Mouse (Mus musculus): Measurements from ENCODE around the gene Ssc5d. TPM values are rescaled to one million over a fixed set of nuclear protein-coding genes. Genes with fewer than 3 reads are reported as not detected.
A peak's percentile ranks its signal among the peaks of the same experiment; 100 is the strongest.

Ssc5d gene
- polyA plus RNA-seq, 1 experiment from 2014 or later = 0.82 TPM

DNA sequence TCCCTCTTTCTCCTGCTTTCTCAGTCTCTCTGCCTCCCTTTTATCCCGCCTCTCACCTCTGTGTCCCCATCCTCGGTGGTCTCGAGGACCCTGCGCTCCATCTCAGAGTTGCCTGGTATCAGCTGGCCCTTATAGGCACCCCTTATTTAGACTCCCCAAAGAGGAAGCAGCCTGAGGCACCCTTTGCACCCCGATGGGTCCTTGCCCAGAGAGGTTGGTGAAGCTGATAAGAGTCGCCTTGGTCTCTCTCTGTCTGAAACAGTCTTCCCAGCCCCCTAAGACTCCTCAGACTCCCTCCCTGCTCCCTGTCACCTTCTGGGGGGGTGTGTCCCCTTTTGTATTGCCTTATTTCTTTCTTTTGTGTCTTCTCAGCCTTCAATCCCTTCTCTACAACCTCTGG, 45.5 kb downstream of the Ssc5d start, which contains the start of gene Sbk3:
Sbk3 (minus strand) TSS at position 101 of the 400 bp plus-strand sequence.
- no peak for ATAC-seq (replicated peaks; ENCODE audit: low FRiP score)
- DNase-seq (ENCODE audit: low spot score) = no peak
- Histone ChIP-seq H3K27ac (ENCODE audit: low read depth, low read length) (no peak within 1 kb of the TSS), H3K4me3 (ENCODE audit: low read depth, low read length) (no peak within 1 kb of the TSS), H3K9me3 (ENCODE audit: control insufficient read depth, low read length) (no peaks in the 10 kb centered on the region), H3K36me3 (ENCODE audit: control insufficient read depth, insufficient read depth, low read length) (no peaks in the 10 kb centered on the region), H3K4me2 (no peak within 1 kb of the TSS), H3K9ac (ENCODE audit: low read depth, low read length) (no peak within 1 kb of the TSS), H3K27me3 (replicated peaks; ENCODE audit: control insufficient read depth, insufficient read depth, low read length) (no peaks in the 10 kb centered on the region; the same call in 1 of the 2 replicates), H3K4me1 (replicated peaks; ENCODE audit: control insufficient read depth, insufficient read depth, low read length) (no peaks in the 10 kb centered on the region)
- 38% methylated on average over 6 of the region's 6 CpGs for WGBS

DNA sequence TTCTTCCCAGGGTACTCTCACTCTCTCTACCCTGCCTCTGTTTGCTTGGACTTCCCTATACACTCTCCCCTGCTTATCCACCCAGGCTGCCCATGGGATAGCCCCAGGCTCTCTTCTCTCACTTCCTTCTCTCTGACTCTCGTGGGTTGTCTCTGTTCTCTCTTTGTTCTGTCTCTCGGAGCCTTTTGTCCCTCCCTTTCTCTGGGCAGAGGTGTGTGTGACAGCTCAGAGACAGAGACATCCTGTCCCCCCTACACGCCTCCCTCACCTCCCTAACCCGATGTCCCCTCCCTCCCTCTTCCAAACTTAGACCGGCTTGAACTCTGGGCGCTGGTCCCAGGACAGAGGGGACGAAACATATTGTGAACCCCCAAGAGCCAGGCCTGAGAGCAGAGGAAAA, 46.1 kb downstream of the Ssc5d start:
- 35% methylated on average over 7 of the region's 7 CpGs for WGBS
- Histone ChIP-seq H3K27me3 (replicated peaks; ENCODE audit: control insufficient read depth, insufficient read depth, low read length) (no peaks in the 10 kb centered on the region; the same call in 1 of the 2 replicates), H3K36me3 (ENCODE audit: control insufficient read depth, insufficient read depth, low read length) (no peaks in the 10 kb centered on the region), H3K9me3 (ENCODE audit: control insufficient read depth, low read length) (no peaks in the 10 kb centered on the region), H3K4me3 (ENCODE audit: low read depth, low read length) (no peak overlapping the region), H3K4me2 (no peak overlapping the region), H3K9ac (ENCODE audit: low read depth, low read length) (no peak overlapping the region), H3K4me1 (replicated peaks; ENCODE audit: control insufficient read depth, insufficient read depth, low read length) (no peaks in the 10 kb centered on the region), H3K27ac (ENCODE audit: low read depth, low read length) (no peak overlapping the region)
- ATAC-seq (replicated peaks; ENCODE audit: low FRiP score) (no peak), DNase-seq (ENCODE audit: low spot score) (no peak)

DNA sequence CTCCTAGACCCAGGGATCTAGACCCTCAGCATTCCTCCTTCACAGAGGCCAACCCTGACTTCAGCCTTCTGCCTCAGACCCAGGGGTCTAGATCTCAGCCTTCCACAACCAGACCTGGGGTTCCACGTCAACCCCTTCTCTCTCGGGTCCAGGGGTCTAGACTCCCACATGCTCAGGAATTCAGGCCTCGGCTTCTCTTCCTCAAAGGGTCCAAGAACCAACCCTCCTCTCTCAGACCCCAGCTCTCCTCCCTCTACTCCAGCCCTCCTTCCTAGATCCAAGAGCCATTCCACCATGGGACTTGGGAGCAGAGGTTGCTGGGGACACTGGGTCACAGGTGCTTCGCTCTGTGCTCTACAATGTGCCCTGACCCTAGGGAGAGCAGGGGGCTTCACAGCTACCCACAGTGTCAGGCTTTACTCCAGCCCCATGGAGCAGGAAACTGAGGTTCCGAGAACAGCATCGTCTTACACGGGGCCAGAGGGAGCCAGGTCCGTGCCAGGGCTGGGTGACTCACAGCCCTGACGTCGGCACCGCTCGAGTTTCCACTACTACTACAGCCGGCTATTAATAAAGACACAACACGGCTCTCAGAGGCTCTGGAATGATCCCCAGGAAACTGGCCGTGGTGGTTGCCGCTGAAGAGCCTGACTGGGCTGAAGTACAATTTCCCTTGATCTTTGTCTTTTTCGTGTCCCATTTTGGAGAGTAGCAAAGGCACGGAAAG, 46.9 kb downstream of the Ssc5d start:
- Histone ChIP-seq H3K4me2 (no peak overlapping the region), H3K4me1 (replicated peaks; ENCODE audit: control insufficient read depth, insufficient read depth, low read length) (no peaks in the 10 kb centered on the region), H3K4me3 (ENCODE audit: low read depth, low read length) (no peak overlapping the region), H3K27me3 (replicated peaks; ENCODE audit: control insufficient read depth, insufficient read depth, low read length) (no peaks in the 10 kb centered on the region; the same call in 1 of the 2 replicates), H3K9ac (ENCODE audit: low read depth, low read length) (no peak overlapping the region), H3K27ac (ENCODE audit: low read depth, low read length) (no peak overlapping the region), H3K9me3 (ENCODE audit: control insufficient read depth, low read length) (no peaks in the 10 kb centered on the region), H3K36me3 (ENCODE audit: control insufficient read depth, insufficient read depth, low read length) (no peaks in the 10 kb centered on the region)
- WGBS = 56% methylated on average over 18 of the region's 18 CpGs
- ATAC-seq (replicated peaks; ENCODE audit: low FRiP score) (no peak), DNase-seq (ENCODE audit: low spot score) (no peak)

DNA sequence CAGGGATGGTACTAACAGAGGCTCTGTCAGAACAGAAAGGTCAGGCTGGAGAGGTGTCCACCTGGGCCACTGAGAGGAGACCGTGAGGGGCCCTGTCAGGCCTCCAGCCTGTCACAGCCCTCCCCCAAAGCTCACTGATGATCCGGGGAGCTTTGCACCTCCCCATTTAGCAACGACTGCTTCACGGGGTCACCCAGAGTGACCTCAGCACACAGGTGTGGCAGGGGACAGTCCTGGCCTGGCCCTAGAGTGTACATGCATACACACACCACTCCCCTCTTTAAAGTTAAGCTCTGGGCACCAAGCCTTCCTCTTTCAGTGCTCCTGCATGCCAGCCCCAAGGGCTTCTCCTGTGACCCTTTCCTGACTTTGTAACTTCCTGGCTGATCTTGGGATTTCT, 49.9 kb downstream of the Ssc5d start:
- Histone ChIP-seq H3K4me3 (ENCODE audit: low read depth, low read length) (no peak overlapping the region), H3K4me2 (no peak overlapping the region), H3K36me3 (ENCODE audit: control insufficient read depth, insufficient read depth, low read length) (no peaks in the 10 kb centered on the region), H3K27me3 (replicated peaks; ENCODE audit: control insufficient read depth, insufficient read depth, low read length) (no peaks in the 10 kb centered on the region; the same call in 1 of the 2 replicates), H3K27ac (ENCODE audit: low read depth, low read length) (no peak overlapping the region), H3K9me3 (ENCODE audit: control insufficient read depth, low read length) (no peaks in the 10 kb centered on the region), H3K9ac (ENCODE audit: low read depth, low read length) (no peak overlapping the region), H3K4me1 (replicated peaks; ENCODE audit: control insufficient read depth, insufficient read depth, low read length) (no peaks in the 10 kb centered on the region)
- DNase-seq (ENCODE audit: low spot score) = no peak
- WGBS = 46% methylated on average over 4 of the region's 4 CpGs
- 0 out of 2 replicates have a peak, but pooled peaks have one; percentile 39 for ATAC-seq (replicated peaks; ENCODE audit: low FRiP score)

DNA sequence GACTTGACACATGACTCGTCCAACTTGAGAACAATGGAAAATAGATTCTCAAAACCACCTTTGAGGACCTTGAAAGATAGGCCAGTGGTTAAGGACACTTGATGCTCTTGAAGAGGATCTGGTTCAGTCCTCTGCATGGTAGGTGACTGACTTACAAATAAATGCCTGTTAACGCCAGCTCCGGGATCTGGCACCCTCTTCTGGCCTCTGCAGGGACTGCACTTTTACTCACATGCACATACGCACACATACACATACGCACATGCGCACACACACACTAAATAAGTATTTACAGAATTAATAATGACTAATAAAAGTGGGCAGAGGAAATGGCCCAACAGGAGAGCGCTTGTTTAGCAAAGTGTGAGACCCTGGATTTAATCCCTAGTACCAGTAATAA, 51.2 kb downstream of the Ssc5d start:
- Histone ChIP-seq H3K36me3 (ENCODE audit: control insufficient read depth, insufficient read depth, low read length) (no peaks in the 10 kb centered on the region), H3K4me1 (replicated peaks; ENCODE audit: control insufficient read depth, insufficient read depth, low read length) (no peaks in the 10 kb centered on the region), H3K27ac (ENCODE audit: low read depth, low read length) (no peak overlapping the region), H3K9ac (ENCODE audit: low read depth, low read length) (no peak overlapping the region), H3K4me2 (no peak overlapping the region), H3K4me3 (ENCODE audit: low read depth, low read length) (no peak overlapping the region), H3K9me3 (ENCODE audit: control insufficient read depth, low read length) (no peaks in the 10 kb centered on the region), H3K27me3 (replicated peaks; ENCODE audit: control insufficient read depth, insufficient read depth, low read length) (no peaks in the 10 kb centered on the region)
- 84% methylated on average over 7 of the region's 7 CpGs for WGBS
- ATAC-seq (replicated peaks; ENCODE audit: low FRiP score) (no peak), DNase-seq (ENCODE audit: low spot score) (no peak)

DNA sequence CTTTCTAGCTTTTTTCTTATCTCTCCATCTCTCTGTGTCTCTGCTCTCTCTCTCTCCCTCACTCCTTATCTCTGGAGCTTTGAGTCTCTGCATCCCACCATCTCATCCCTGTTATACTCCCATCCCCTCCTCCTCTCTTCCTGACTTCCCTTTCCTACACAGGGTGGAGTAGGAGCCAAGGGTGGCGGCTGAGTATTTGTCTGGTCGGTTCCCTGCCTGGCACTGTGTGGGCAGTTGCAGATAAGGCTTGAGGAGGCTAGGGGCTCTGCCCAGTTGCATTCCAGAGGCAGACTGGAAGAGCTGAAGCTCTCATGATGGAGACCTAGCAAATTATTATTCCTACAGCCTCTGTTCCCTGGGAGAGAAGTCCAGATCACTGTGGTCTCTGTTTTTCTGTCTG, 62.7 kb downstream of the Ssc5d start:
- Histone ChIP-seq H3K4me1 (replicated peaks; ENCODE audit: control insufficient read depth, insufficient read depth, low read length) (no peaks in the 10 kb centered on the region), H3K9me3 (ENCODE audit: control insufficient read depth, low read length) (no peaks in the 10 kb centered on the region), H3K4me3 (ENCODE audit: low read depth, low read length) (no peak overlapping the region), H3K4me2 (no peak overlapping the region), H3K27ac (ENCODE audit: low read depth, low read length) (no peak overlapping the region), H3K9ac (ENCODE audit: low read depth, low read length) (no peak overlapping the region), H3K27me3 (replicated peaks; ENCODE audit: control insufficient read depth, insufficient read depth, low read length) (peaks cover 15% of the 10 kb centered on the region), H3K36me3 (ENCODE audit: control insufficient read depth, insufficient read depth, low read length) (peaks cover 4% of the 10 kb centered on the region; the same call in 1 of the 2 replicates)
- 47% methylated on average over 2 of the region's 2 CpGs for WGBS
- DNase-seq (ENCODE audit: low spot score) = no peak
- no peak for ATAC-seq (replicated peaks; ENCODE audit: low FRiP score)

DNA sequence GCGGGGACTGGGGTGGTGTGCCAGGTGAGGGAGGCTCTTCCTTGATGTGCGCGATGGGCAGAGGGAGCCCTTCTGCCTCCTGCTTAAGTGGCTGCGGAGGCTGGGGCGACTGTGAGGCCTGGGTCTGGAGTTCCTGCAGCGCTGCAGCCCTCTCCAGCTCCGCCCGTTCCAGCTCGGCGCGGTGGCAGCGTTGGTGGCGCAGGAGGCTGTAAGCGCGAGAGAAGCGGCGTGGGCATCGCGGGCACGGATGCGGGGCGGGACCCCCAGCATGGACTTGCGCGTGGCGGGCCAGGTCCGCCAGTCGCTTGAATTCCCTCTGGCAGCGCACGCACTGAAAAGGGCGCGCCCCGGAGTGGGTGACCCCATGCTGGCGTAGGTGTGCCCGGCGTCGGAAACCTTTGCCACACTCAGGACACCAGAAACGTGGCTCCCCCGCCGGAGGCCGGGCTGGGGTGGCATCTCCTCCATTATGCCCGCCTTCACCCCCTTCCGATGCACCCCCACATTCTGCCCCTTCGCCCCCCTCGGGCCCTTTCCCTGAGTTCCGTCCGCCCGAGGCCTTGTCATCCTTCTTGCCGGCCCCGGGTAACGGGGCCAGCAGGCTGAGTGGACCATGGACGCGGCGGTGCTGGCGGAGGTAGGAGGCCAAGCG, 67.9 kb downstream of the Ssc5d start:
- Histone ChIP-seq H3K27ac (ENCODE audit: low read depth, low read length) (no peak overlapping the region), H3K4me2 (no peak overlapping the region; the same call in 1 of the 2 replicates), H3K9me3 (ENCODE audit: control insufficient read depth, low read length) (no peaks in the 10 kb centered on the region), H3K27me3 (replicated peaks; ENCODE audit: control insufficient read depth, insufficient read depth, low read length) (peaks cover 46% of the 10 kb centered on the region), H3K9ac (ENCODE audit: low read depth, low read length) (no peak overlapping the region), H3K4me1 (replicated peaks; ENCODE audit: control insufficient read depth, insufficient read depth, low read length) (peaks cover 5% of the 10 kb centered on the region; the same call in 1 of the 2 replicates), H3K4me3 (ENCODE audit: low read depth, low read length) (no peak overlapping the region), H3K36me3 (ENCODE audit: control insufficient read depth, insufficient read depth, low read length) (peaks cover 5% of the 10 kb centered on the region; the same call in 1 of the 2 replicates)
- no peak for DNase-seq (ENCODE audit: low spot score)
- WGBS = 33% methylated on average over 55 of the region's 55 CpGs
- ATAC-seq (replicated peaks; ENCODE audit: low FRiP score) = no peak

DNA sequence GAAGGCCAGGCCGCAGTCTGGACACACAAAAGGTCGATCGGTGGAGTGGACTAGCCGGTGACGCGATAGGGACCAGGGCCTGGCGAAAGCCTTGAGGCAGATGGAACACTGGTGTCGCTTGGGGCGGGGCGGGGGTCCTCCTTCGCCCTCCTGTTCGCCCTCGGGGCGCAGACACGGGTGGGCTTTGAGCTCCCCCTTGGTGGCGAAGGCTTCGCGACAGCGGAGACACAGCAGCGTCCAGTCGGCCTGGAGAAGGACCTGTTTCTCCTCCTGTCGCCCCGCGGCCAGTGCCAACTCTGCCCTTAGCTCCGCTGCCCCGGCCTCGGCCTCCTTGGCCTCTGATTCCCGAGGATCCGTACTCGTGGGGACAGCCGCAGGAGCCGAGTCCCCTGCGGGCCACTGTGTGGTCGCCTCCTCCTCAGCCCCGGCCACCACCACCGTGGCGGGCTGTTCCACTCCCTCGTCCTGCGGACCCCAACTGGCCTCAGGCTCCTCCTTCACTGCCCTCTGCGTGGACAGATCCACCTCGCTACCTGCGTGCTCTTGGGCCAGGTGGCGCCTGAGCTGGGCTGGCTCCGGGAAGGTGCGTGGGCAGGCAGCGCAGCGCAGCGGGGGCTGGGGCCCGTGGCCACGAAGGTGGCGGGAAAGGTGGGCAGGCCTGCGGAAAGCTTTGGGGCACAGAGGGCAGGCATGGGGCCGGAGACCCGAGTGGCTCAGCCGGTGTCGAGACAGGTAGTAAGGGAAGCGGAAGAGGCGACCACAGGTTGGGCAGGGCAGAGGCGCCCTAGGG, 68.6 kb downstream of the Ssc5d start:
- no peak for ATAC-seq (replicated peaks; ENCODE audit: low FRiP score)
- no peak for DNase-seq (ENCODE audit: low spot score)
- Histone ChIP-seq H3K36me3 (ENCODE audit: control insufficient read depth, insufficient read depth, low read length) (peaks cover 5% of the 10 kb centered on the region; the same call in 1 of the 2 replicates), H3K4me2 (peak overlapping the region; percentile 31), H3K27me3 (replicated peaks; ENCODE audit: control insufficient read depth, insufficient read depth, low read length) (peaks cover 46% of the 10 kb centered on the region), H3K27ac (ENCODE audit: low read depth, low read length) (no peak overlapping the region), H3K4me1 (replicated peaks; ENCODE audit: control insufficient read depth, insufficient read depth, low read length) (peaks cover 5% of the 10 kb centered on the region; the same call in 1 of the 2 replicates), H3K4me3 (ENCODE audit: low read depth, low read length) (no peak overlapping the region), H3K9ac (ENCODE audit: low read depth, low read length) (no peak overlapping the region), H3K9me3 (ENCODE audit: control insufficient read depth, low read length) (no peaks in the 10 kb centered on the region)
- 40% methylated on average over 59 of the region's 59 CpGs for WGBS

All from liver, embryonic 11.5 days (tissue).